Mouse (Mus musculus) T-helper 17 cell (primary cell): Measurements from ENCODE around the gene Cdc42ep5.

Source experiments
- in situ Hi-C, 2 experiments: fragments of 300-600 bp; cut with MboI, MseI; formaldehyde crosslinking; loops; 1 replicate in 1 of 2; 2 replicates in 1 of 2; pipeline ENCODE4 v1.15.1; 2025; ENCODE audit warnings: high pct_unique_total_duplicates in 2 of 2

Cdc42ep5 gene

DNA sequence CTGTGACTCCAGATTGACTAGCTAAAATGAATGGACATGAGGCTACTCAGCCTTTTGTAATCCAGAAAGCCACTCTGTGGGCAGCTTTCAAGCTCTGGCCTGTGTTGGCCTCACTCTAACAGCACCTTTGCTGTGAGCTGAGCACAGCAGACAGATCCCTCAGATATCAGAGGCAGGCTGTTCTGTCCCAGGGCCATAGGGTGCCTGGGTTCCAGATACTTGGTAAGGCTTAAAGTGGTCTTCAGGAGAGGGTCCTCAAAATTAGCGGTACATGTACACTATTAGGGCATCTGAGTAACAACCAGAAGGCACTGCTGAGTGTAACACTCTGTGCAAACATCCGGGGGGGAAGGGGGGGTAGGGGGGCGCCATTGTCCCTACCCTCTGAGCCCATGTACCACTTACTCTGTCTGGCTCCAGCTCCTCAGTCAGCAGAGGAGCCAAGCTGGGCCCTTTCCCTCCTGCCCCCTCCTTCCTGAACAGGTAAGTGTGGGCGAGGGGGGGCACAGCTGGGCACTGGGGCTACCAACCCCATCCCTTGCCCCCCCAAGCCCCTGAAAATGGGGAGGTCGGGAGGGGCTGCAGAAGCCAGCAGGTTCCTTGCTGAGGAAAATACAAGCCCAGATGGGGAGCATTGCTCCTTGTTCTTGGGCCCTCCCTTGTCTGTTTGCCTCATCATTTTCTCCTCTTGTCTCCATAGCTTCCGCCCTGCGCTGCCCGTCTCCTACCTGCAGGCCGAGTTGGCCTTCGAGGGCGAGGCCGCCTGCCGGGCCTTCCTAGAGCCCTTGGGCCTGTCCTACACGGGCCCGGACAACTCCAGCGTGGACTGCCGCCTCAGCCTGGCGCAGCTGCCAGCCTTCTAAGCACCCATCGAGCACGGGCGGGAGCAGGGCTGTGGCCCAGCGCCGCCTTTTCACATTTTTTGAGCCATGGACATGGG is 18.1 kb downstream of the Cdc42ep5 start:
- in situ Hi-C loops: loop anchor here (10.0 to 25.0 kb wide), 6 partner anchors 358 to 941 kb away; partner anchors contain the start of genes Prpf31 (in 2 of the 2), Tfpt (in 2 of the 2), Epn1 (in 1 of the 2) and Mboat7 (in 1 of the 2)

DNA sequence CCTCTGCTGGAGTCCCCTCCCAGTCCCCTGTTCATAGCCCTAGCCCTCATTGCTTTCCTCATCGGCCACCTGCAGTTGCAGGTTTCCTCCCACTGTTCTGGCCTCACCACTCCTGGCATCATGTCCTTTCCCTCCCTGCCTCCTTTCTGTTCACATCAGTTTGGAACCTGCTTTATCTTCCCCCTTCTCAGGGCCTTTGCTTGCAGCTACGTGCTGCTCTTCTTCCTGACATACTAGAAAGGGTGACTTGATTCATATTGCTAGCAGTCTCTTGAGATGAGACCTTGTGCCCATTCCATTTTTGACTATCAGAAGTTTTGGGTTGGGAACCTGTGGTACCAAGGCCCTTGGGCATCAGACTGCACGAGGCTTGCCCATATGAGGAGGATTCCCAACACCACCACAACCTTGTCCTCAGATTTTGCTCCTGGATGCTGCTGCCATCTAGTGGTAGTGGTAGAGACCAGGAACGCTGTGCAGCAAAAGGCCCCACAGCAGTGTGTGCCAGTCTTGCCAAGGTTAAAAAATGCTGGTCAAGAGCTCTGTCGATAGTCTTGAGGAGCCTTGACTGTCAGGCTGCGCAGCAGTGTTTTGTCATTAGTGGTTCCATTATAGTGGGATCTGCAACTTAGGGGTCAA is 19.0 kb downstream of the Cdc42ep5 start:
- in situ Hi-C loops: loop anchor here (10.0 to 25.0 kb wide), 6 partner anchors 359 to 942 kb away; partner anchors contain the start of genes Prpf31 (in 2 of the 2), Tfpt (in 2 of the 2), Epn1 (in 1 of the 2) and Mboat7 (in 1 of the 2)

DNA sequence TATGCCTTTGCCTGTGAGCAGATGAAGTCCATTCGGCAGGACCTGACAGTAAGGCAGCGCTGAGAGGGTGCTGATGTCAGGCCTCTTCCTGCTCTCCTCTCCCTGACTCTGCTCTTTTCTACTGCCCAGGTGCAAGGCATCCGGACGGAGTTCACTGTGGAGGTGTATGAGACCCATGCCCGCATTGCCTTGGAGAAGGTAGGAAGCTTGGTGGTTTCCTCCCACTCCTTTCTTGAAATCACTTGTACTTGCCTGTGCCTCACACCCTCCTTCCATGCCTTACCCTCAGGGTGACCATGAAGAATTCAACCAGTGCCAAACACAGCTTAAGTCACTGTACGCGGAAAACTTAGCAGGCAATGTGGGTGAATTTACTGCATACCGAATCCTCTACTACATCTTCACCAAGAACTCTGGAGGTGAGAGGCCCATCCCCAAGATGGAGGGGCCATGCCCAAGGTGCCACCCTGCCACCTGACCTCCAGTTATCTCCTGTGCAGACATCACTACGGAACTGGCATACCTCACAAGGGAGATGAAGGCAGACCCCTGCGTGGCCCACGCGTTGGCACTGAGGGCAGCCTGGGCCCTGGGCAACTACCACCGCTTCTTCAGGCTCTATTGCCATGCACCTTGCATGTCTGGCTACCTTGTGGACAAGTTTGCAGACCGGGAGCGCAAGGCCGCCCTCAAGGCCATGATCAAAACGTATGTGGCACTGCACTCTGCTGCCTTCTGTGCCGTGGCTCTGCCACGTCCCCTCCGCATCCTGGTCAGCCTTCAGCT is 19.7 kb downstream of the Cdc42ep5 start:
- in situ Hi-C loops: loop anchor here (10.0 to 25.0 kb wide), 6 partner anchors 360 to 942 kb away; partner anchors contain the start of genes Prpf31 (in 2 of the 2), Tfpt (in 2 of the 2), Epn1 (in 1 of the 2) and Mboat7 (in 1 of the 2)

DNA sequence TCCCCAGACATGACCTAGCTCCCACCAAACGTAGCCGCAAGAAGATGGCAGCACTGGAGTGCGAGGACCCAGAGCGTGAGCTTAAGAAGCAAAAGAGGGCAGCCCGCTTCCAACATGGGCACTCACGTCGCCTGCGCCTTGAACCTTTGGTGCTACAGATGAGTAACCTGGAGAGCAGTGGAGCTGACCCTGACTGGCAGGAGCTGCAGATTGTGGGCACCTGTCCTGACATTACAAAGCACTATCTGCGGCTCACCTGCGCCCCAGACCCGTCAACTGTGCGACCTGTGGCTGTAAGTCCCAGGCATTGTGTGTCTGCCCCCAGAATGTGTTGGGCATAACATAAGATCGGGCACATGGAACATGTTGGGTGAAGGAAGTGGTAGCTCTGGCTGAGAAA is 20.6 kb downstream of the Cdc42ep5 start:
- in situ Hi-C loops: loop anchor here (10.0 to 25.0 kb wide), 6 partner anchors 361 to 943 kb away; partner anchors contain the start of genes Prpf31 (in 2 of the 2), Tfpt (in 2 of the 2), Epn1 (in 1 of the 2) and Mboat7 (in 1 of the 2)

DNA sequence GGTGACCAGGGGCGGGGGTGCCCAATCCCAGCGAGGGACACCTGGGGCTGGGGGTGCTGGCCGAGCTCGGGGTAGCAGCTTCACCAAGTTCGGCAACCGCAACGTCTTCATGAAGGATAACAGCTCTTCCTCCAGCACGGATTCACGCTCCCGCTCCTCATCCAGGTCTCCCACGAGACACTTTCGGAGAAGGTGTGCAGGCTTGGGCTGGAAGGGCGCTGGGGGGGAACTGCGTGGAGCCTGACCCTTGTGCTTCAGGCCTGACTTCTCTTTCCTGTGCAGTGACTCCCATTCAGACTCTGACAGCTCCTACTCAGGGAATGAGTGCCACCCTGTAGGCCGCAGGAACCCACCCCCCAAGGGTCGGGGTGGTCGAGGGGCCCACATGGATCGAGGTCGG is 21.2 kb downstream of the Cdc42ep5 start:
- in situ Hi-C loops: loop anchor here (10.0 to 25.0 kb wide), 6 partner anchors 361 to 944 kb away; partner anchors contain the start of genes Prpf31 (in 2 of the 2), Tfpt (in 2 of the 2), Epn1 (in 1 of the 2) and Mboat7 (in 1 of the 2)

DNA sequence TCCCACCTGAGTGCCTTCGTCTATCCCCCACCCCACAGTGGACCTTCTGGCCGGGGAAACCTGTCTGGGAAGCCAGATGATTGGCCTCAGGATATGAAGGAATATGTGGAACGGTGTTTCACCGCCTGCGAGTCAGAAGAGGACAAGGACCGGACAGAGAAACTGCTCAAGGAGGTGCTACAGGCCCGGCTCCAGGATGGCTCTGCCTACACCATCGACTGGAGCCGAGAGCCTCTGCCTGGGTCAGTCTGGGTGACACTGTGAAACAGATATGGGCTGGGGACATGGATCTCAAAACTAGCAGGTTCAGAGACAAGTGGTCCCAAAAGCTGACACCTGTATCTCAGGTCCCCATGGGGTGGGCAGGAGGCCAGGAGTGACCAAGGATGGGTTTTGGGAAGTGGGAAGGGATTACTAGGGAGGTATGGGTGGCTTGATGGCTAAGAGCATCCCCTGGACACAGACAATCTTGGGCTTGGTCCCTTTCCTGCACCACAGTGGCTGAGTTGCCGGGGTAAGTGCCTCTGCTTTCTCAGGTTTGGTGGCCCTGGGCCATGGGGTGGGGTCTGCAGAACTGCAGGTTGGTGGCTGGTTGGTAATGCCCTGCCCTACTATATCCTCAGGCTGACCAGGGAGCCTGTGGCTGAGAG is 21.7 kb downstream of the Cdc42ep5 start:
- in situ Hi-C loops: loop anchor here (10.0 to 25.0 kb wide), 6 partner anchors 362 to 944 kb away; partner anchors contain the start of genes Prpf31 (in 2 of the 2), Tfpt (in 2 of the 2), Epn1 (in 1 of the 2) and Mboat7 (in 1 of the 2)

DNA sequence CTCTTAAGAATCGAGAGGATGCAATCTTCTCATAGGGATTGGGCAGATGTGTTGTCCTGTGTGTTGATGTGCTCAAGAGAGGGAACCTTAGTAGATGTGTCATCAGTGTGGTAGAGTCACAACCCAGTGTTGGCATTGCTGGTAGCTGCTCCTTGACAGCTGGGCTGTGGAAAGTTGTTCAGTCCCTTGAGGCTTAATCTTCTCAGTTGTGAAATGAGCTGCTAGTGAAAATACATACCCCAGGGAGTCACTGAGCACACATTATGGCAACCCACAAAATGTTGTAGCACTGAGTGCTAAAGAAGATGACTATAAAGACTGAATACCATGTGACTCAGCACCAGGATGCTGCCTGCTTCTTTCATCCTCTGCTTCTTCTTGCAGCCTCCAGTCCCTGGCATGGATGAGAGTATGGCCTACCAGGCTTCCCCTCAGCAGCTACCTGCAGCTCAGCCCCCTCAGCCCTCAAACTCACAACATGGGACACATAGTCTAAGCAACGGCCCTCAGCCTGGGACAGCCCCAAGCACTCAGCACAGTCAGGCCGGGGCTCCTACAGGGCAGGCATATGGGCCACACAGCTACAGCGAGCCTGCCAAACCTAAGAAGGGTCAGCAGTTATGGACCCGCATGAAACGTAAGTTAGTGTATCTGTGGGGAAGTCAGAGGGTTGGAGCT is 22.9 kb downstream of the Cdc42ep5 start:
- in situ Hi-C loops: loop anchor here (10.0 to 25.0 kb wide), 6 partner anchors 363 to 946 kb away; partner anchors contain the start of genes Prpf31 (in 2 of the 2), Tfpt (in 2 of the 2), Epn1 (in 1 of the 2) and Mboat7 (in 1 of the 2)

DNA sequence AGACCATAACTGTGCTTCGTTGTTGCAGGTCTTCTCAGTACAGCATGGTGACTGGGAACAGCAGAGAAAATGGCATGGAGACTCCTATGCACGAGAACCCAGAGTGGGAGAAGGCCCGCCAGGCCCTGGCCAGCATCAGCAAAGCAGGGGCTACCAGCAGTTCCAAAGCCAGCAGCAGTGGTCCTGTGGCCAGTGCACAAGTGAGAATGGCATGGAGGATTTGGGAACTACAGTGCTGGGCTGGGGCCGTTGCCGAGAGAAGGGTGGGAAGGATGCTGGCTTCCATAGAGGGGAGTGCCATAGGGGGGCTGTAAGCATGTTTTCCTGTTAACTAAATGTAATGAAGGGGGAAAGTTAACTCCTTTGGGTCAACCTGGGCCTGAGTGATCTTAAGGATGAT is 25.3 kb downstream of the Cdc42ep5 start:
- in situ Hi-C loops: loop anchor here in 1 of 2 experiments (25.0 kb wide), 1 partner anchor 948 kb away; the partner anchor contains the start of gene Epn1

DNA sequence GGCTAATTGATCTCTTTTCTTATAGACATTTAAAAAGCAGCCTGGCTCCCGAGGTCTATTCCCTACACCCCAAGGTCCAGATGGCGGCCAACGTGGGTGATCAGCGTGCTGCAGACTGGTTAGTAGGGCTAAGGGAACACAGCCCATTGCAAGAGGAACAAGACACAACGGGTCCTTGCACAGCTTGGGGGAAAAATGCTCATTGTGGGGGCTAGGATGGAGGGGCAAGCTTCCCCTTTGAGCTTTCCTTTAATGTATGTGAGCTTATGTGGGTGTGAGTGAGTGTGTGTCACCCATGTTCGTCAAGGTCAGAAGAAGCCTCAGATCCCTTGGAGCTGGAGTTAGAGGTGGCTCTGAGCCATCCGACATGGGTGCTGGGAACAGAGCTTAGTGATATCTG is 26.0 kb downstream of the Cdc42ep5 start:
- in situ Hi-C loops: loop anchor here in 1 of 2 experiments (25.0 kb wide), 1 partner anchor 949 kb away; the partner anchor contains the start of gene Epn1

DNA sequence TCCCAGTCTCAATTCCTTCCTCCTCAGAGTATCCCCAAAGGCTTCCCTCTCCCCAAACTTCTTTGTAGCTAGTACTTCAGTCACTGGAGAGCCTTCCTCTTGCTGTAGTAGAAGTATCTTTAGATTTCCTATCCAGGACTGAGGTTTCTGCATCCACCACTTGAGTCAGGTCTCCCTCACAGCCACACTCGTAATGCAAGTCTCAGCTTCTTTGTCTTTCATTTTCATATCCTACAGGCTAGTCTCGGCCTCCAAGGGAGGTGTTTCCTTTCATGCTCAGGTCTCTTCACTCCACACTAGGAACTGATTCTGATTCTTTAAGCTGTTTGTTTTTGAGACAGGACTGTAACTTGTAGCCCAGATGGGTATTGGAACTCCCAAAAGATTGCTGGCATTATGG is 26.5 kb downstream of the Cdc42ep5 start:
- in situ Hi-C loops: loop anchor here in 1 of 2 experiments (25.0 kb wide), 1 partner anchor 949 kb away; the partner anchor contains the start of gene Epn1

DNA sequence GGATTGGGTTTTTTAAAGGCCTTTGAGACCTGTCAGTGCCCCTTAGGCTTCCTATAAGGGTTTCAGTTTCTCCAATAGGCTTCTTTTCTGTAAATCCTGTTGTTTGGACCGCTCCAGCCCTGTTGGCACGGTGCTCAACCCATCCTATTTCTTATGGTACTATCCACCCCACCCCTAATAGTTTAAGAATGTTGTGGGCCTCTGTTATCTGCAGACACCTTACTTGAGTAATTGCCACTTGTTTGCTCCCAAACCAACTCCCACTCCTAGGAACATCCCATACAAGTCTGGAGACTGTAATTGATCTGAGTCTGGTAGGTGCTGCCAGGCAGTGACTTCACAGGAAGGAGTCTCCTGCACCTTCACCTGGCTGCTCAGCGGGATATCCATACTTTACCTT is 26.9 kb downstream of the Cdc42ep5 start:
- in situ Hi-C loops: loop anchor here in 1 of 2 experiments (25.0 kb wide), 1 partner anchor 950 kb away; the partner anchor contains the start of gene Epn1

DNA sequence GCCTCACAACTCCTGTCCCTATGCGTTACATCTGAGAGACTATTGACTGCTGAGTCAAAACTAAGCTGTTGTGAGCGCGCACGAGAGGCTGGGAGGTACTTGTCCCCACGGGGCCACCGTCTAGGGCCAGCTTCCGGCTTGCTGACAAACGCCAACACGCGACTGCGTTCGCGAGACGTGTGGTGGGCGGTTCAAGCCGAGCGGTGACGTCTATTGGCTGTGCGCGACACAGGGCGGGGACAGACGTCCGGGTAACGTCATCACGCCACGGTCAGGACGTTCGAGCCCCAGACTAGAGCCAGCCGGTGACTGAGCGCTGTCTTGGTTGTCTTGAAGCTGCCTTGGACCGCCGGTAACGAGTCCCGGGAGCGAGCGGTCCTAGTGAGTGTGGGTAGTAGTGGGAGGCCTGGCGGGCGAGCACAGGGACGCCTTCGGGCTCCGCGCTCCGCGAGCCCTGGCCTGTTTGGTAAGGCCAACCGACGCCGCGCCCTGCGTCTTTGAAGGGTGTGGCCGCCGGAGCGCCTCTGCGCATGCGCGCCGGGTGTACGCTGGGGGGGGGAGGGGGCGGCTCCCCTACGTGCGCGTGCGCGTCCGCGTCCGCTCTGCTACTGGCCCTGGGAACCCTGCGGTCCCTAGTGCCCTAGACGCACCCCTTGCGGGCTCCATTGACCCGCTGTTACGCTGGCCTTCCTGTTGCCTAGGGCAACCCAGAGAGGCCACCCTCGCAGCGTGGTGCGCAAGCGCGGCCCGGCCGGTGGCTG is 27.7 kb downstream of the Cdc42ep5 start, which contains the start of gene Leng8:
Leng8 (plus strand) TSS at position 269 of the 761 bp plus-strand sequence.
- in situ Hi-C loops: loop anchor here in 1 of 2 experiments (25.0 kb wide), 1 partner anchor 950 kb away; the partner anchor contains the start of gene Epn1

DNA sequence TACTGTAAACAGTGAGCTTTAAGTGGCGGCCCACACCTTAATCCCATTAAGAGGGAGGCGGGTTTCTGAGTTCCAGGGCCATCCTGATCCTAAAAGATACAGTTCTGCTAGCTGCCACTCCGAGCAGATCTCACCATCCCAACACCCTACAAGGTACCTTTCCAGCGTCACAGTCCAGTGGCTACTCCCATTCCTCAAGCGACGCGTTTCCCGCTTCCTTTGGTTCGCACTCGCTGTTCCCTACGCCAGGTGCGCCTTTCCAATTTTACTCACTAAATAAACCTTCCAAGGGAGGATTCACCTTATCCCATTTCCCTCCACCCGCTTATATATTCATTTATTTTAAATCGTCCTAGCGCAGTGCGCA is 28.3 kb downstream of the Cdc42ep5 start:
- in situ Hi-C loops: loop anchor here in 1 of 2 experiments (25.0 kb wide), 1 partner anchor 951 kb away; the partner anchor contains the start of gene Epn1

DNA sequence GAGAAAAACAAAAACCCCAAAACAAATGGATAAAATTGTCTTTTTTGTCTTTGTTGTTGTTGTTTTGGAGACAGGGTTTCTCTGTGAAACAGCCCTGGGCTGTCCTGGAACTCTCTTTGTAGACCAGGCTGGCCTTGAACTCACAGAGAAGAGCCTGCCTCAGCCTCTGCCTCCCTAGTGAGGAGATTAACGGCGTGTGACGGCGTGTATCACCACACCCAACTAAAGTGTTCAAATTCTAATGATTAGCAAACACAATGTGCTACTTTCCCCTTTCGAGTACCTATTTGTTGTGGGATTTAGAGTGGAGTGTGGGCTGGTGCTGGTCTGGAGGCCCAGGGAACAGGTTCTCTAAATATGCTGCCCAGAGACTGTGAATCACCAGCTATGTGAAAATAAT is 29.7 kb downstream of the Cdc42ep5 start:
- in situ Hi-C loops: loop anchor here in 1 of 2 experiments (25.0 kb wide), 1 partner anchor 952 kb away; the partner anchor contains the start of gene Epn1

DNA sequence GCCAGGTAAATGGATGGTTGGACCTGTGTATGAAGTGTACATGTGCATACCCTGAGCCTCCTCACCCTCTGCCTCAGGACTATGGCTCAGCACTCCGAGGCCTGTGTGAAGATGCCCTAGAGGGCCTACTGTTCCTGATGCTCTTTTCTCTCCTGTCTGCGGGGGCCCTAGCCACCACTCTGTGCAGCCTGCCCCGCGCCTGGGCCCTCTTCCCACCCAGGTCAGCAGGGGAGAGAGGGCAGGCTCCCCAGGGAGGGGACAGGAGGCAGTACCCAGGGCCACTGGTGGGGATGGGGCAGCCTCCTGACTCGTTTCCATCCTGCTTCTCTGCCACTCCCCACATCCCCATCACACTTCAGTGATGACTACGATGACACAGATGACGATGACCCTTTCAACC is 31.7 kb downstream of the Cdc42ep5 start:
- in situ Hi-C loops: loop anchor here in 1 of 2 experiments (25.0 kb wide), 1 partner anchor 954 kb away; the partner anchor contains the start of gene Epn1

DNA sequence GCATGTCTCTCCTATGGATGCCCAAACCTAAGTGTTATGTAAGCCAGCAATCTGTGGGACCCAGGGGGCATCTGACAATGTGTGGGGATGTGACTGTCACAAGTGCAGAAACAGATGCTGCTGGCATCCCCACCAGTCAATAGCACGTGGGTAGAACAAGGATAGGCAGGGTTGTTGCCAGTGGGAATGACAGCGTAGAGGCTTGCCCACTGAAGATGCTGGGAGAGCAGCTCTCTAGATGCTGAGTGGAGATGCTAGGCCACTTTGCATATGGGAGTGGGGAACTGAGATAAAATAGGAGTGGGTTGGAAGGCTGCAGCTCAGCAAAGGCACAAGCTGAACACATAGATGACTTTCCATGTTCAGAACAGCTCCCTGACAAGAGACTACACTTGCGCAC is 32.1 kb downstream of the Cdc42ep5 start:
- in situ Hi-C loops: loop anchor here in 1 of 2 experiments (25.0 kb wide), 1 partner anchor 955 kb away; the partner anchor contains the start of gene Epn1

DNA sequence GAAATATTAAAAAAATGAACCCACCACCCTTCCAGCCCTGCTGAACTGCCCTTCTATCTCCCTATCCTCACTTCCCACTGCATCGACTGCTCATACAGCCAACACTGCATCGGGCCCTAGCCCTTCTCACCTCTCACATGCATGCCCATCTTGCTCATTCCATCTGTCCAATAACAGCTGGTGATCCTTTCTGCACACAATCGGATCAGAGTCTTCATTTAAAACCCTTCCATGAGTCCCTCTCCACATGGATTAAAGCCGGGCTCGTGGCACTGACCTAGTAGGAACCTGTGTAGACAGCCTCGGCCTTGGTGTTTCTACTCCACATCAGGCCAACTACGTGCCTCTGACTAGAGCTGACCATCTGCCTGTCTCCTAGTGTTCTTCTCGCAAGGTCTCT is 32.7 kb downstream of the Cdc42ep5 start:
- in situ Hi-C loops: loop anchor here in 1 of 2 experiments (25.0 kb wide), 1 partner anchor 955 kb away; the partner anchor contains the start of gene Epn1
